Mouse (Mus musculus) kidney, adult 11 months (tissue): ENCODE data around the gene G6pc2.

Source experiments
- DNase-seq: peaks from one replicate; pipeline ENCODE4 v3.0.0; 2022

The G6pc2 gene

GRCm38 (mm10) chr2:69244924-69245323 lies 34.1 kb downstream of the G6pc2 start:
- no peak for DNase-seq

DNA sequence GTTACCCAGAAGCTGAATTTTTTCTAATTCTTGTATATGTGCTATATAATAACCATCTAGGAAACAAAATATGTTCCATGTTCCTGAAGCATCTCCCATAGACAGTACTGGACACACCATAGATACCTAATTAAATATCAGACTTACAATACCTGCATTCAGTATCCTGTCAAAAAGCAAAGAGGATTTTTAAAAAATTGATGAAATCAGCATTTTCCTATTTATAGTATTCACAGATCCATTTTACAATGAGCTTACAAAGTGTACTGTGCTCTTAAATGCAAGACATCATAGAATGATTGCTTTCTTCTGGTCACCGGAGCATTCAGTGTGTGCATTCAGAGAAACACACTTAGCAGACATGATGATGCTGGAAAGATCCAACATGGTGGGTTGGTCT lies 36.2 kb downstream of the G6pc2 start:
- DNase-seq, result no peak

GRCm38 (mm10) chr2:69248221-69248755 lies 37.4 kb downstream of the G6pc2 start:
- DNase-seq, result no peak

DNA sequence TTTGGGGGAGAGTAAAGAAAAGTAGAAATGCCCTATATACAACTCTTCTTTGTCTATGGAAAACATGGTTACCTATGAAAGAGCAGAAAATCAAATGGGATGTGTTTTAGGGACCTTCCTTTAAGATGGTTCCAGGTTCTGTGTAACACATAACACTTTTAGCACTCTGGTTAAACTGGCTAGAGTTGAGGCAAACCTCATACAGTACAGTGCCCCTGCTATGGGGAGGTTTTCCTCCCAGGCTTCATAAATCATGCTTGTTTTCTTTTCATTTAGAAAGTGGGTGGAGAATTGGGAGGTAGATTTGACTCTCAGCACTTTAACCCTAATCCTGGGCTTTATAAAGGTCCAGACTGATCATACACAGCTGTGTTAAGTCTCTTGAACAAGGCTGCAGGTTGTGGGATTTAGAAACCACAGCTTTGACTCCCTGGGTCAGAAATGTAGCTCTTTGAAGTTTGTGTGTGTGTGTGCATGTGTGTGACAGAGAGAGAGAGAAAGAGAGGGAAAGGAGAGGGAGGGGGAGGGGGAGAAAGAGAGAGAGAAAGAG lies 53.3 kb downstream of the G6pc2 start:
- no peak for DNase-seq

- peak; percentile 4 for DNase-seq
These were observed 65.0 kb downstream of the G6pc2 start for GRCm38 (mm10) chr2:69275875-69276274.
